Mouse (Mus musculus) embryo, embryonic 10.5 days (tissue): ENCODE measurements around the gene Ntm.

Source experiments
- DNase-seq: peaks from one replicate; pipeline ENCODE4 v3.0.0-alpha.2; 2015; ENCODE audit warnings: low spot score

Ntm gene

DNA sequence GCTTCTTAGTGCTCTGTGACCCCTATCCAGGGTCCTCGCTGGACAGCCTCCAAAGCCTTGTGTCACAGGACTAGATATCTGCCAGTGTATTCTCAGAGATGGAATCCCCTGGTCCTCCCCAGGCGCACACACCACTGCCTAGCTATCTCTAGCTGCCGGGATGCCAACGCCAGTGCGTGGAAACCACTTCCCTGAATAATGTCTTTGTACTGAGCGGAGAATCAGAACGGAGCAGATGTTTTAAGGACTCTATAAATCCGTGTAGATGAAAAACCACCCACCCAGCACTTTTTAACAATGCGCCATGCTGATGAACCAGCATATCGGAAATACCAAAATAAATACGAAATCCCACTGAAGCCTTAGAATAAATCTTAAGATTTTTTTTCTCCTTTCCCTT, 384.7 kb downstream of the Ntm start:
- DNase-seq = no peak

DNA sequence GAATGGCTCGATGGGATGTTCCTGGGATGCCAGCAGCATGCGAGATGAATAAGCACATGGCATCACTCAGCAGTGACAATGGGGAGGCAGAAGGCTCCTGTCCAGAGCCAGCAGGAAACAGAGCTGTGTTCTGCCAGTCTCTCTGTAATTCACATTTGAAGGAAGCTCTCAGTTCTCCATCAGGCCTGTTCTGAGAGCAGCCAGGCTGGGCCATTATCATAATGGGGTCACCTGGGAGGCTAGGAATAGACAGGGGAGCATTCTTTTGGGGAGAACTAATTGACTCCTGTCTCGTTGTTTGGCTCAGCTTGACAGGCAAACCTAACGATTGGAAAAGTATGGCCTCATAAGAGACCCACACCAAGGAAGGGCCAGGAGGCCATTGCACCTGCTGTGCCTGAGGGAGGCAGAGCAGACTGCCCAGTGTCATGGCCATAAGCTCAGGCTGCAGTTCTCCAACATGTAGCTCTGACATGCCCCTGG, 386.8 kb downstream of the Ntm start:
- DNase-seq = no peak

DNA sequence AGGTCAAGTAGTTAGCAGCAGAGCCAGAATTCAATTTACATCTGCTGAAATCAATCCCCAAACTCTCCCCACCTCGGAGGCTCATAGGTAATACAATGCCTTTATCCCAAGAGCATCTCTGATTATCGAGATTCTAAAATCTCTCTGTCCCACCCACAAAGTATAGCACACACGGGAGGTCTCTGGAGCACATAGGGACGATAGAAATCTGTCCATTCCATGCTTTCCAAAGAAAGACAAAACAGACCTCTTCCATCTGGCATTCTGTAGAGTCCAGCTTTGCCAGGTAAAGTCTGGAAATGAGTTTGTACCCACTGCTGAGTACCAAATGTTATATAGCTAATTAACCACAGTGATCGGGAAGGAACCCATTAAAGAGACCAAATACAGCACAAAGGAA, 388.4 kb downstream of the Ntm start:
- no peak for DNase-seq

DNA sequence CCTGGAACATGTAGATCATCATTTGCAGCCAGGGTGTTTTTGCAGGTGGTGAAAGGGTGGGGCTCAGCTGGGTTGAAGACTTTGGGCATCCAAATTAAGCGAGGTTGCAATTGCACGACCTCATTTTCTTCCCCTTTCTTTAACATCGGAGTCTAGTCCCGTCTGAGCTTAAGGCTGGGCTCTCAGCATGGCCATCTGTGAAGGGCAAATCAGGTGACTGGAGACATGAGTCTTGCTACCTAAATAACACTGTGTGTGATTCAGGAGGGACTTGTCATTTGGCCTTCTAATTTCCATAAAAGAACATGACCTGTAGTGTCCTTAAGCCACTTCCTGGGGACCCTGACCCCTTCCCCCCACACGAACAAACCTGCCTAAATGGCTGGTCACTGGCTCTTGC, 394.4 kb downstream of the Ntm start:
- no peak for DNase-seq

DNA sequence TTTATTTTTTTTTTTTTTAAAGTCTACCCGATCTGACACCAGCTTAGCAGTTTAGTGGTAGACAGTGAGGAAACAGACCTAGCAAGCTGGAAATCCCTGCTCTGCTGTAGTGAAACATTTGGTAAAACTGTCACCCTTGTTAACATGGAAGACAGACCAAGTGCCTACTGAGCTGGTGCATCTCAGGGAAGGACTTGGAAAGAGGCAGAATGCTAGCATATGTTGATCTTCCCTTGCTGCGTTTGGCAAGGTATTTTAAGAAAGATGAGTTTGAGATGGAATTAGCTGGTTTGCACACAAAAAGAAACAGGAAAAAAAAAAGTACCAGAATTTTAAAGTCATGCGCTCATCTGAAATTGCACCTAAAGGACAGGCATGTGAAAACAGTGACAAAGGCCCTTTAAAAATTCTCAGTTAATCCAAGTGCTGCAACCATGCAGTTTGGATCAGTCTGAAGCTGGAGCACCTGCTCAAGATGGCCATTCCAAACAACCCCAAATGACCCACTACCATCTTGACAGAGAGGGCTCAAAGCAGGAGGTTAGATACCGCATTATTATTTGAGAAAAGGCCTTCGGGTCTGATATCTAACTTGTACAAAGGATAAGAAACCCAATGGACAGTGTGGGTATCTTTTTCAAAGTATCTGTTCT, 400.4 kb downstream of the Ntm start:
- no peak for DNase-seq

DNA sequence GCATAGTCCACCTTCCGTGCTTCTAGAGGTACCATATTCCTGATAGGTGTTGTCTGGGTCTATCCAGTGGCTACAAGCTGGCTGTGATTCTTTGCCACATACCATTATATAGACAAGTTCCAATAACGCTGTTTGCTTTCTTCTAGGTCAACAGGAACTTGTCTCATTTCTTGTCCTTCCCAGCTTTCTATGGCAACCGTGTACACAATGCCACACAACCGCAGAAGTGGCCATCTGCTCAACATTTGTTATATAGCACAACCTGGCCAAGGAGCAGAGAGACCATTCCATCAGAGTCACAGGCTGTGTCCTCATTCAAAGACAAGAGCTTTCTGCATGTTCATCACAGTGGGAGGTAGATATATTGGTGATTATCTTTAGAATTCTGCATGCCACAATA, 404.0 kb downstream of the Ntm start:
- no peak for DNase-seq

DNA sequence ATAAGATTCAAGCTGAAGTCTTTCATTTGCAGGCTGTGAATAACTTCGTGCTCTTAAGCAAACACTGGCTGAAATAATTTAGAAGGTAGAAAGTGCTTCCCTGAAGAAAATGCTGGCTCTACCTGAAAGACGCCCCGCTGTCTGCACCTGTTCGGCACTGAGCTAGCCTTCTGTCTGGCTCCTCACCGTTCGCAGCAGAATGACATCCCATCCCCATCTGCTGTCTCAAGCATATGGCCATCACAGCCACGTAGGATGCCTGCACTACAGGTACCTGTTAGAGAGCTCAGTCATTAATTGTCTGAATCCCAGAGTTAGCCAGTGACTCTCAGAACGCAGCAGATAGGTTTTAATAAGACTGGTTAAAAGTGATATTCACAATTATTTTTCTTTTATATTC, 412.4 kb downstream of the Ntm start:
- DNase-seq = no peak

DNA sequence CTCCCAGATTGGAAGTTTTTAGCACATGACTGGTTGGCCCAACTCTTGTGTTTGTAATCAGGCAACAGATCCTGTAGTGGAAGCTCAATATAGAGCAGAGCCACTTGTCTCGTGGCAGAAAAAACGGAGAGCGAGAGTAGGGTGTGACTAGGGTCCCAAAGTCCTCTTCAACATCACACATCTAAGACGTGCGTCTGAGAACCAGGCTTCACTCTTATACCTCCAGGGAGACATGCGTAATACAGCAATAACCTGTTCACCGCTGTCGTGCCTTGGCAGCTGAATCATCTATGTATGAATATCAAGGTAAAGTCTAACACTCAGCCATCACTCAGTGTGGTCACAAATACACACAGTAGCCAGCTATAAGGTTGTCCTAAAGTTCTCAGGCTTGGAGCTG, 412.8 kb downstream of the Ntm start:
- DNase-seq = no peak

DNA sequence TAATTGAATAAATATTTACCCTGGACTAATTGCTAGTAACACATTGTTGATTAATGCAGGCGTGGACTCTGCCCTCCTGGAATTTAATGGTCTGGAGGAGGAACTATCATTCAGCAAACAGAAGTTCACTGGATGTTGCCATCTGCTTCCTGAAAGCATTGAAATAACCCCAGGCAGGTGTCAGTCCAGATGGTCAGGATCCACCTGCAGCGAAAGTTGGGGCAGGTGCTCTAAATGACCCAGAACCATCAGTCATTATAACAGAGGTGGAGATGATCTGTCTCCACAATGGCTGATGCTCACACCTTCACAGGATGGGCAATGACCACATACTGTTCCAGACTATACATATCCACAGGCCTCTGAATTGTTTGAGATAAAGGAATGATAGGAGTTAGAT, 426.5 kb downstream of the Ntm start:
- DNase-seq = no peak

DNA sequence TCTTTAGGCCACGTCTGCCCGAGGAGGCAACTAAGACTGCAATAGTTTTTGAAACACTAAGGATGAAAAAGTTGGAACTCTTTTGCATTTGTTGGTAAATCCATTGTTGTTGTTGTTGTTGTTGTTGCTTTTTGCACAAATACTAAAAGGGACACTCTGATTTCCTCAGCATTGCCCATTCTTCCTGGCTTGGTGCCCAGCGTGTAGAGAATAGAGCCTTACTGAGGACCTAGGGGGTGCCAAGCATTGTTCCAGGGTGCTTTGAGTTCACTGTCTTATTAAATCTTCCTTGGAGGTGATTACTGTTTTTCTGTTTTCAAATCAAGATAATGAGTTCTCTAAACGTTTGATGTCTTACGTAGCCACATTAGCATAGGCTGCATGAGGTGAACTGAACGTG, 428.2 kb downstream of the Ntm start:
- DNase-seq = no peak

DNA sequence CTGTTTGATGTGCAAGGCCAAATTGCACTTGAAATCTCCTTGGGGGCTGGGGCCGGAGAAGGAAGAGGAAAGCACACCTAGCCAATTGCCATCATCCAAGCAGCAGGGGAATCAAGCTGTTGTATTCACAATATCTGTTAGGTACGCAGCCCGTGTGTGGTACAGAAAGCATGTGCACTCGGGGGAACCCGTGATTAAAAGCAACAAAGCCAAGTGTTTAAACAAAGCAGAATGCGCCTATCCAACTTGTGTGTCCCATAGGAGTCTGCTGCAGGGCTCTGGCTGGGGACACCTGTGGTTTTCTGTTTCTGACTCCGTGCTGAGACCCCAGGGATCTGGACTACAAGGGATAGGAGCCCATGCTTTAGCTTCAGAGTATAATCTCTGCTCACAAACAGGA, 428.6 kb downstream of the Ntm start:
- no peak for DNase-seq

DNA sequence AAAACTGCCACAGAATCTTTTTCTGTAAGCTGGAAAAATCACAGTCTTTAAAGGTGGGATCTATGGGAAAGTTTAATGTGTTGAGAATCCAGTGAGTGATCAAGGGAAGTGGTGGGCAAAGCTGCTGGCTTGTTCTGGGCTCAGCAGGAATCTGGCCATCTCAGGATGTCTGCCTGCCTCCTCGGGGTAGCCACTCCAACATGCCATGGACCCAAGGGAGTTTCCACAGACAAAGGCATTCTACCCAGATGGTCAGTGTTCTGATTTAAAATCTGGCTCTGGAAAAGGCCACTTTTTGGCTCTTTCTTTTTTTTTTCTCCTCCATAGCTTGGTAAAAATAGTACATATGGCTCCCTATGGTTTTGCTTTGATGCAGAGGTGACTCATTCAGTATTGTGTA, 429.4 kb downstream of the Ntm start:
- no peak for DNase-seq

DNA sequence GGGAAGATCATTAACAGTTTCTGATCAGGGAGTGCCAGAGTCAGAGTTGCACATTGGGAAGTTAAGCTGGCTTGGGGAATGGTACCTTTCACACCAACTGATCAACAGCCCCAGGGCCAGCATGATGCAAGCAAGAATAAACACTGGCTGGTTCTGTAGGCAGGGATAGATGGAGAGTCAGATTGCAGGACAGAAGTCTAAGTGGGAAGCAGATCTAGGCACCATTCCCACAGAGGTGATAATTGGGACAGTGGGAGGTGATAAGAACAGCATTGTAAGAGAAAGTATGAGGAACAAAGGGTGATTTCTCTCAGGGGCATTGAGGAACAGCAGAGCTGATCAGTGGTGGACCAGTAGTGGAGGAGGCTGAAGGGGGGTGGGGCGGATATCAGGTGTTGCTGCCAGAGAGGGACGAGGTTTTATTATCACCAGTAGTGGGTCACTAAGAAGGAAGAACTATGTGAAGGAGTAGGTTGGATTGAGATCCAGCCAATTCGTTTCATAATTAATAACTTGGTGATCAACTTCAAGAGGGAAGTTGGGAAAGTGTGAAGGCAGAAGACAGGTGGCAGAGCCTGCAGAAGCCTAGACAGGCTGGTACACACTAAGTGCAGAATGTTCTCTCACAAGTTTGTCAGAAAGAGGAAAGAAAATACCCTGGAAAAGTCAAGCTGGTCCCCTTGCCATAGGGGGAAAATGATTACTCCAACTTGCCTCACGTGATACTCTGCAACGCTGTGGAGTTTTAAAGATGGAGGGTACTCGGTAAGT, 431.6 kb downstream of the Ntm start:
- no peak for DNase-seq

DNA sequence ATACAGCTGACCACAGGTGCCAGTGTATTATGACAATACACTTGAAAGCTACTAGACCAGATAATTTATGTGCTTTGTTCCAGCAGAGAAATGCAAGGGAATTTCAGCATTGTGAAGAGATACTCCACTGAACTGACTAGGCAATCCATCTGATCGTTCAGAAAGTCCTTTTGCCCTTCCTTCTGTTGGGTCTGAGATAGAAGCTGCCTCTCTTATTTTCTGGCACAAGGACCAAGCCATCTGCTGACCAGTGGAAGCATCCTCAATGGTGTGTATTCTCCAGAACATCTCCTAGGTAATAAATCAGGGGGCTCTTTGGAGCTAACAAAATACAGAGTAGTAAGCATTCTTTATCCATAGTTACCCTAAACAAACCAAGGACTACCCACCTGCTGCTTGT, 438.8 kb downstream of the Ntm start:
- DNase-seq = no peak

DNA sequence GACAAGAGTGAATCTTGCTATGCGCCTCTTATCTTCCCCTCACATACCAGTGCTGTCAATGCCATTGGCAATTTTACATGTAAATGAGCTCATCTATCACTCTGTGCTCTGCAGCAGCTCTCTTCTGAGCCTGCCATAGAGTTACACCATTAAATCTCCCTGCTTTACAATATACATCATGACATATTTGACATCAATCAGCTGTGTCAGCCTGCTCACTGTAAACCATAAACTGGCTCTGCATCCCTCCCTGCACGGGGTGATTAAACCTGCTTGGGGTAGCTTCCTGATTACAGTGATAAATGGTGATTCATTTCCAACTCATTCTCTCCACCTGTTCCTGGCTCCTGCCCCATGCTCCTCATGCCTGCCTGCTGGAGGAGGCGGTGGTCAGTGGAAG, 439.7 kb downstream of the Ntm start:
- DNase-seq = no peak

DNA sequence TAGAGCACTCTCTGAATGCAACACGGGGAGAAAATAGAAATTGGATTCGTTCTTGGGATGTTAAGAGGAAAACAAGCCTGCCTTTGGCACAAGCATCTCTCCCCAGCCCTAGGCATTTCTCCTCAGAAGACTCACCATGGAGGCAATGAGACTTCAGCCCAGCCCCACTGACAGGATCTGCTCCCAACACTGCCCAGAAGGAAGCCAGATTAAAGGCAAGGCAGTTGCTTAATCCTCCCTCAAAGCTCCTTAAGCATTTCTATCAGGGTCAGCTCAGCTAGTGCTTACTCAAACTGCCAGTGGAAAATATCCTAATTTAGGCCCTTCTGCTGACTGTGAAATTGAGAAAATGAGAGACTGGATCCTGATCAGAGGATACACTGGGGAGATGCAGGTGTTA, 443.8 kb downstream of the Ntm start:
- DNase-seq = no peak

DNA sequence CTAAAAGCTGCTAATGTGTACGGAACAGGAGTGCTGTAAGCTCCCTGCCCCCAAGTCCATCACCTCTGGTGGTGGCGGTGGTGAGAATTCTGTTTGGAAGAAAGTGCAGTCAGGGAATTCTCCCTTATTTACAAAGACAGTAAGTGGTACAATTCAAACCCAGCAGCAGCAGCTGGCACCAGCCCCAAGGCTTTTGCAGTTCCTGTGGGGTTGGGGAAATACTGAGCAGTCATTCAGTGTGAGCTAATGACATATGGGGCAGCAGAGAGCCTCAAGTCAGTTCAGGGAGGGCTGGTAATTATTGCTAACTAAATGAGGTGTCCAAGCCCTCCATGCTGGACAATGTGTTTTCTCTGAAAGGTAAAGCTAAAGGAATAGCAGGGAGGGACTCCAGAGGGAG, 446.3 kb downstream of the Ntm start:
- DNase-seq = no peak

DNA sequence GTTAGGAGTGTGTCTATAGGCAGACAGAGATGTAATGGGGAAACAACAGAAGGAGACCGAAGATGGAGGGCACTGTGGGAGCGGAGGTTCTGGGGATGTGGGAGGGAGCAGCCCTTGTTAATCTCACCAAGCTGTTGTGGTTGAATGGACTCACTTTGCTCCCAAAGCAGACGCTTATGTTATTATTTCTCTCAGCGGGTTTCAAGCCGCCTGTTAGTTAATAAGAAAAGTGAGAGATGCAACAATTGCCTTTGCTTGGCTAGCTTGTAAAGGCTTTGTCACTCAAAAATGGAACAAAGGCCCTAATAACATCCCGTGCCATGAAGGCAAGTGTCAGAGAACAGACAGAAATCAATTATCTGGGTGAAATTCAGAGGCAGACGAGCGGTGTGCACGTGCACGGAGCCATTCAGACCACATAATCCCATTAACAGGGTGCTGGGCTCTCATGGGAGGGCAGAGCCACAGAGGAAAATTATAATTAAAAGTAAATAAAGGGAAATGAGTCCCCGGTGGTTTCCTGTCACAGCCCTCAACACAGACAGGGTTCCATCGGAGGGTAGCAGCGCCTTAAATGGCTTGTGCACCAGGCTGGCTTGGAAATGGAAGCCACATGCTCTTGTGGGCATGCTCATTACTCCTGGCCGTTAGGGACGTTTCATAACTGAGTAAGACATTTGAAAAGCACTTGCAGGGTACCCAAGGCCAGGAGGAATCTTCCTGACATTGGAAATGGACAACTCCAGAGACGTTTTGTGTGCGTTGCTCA, 448.2 kb downstream of the Ntm start:
- DNase-seq = peak; percentile 17

DNA sequence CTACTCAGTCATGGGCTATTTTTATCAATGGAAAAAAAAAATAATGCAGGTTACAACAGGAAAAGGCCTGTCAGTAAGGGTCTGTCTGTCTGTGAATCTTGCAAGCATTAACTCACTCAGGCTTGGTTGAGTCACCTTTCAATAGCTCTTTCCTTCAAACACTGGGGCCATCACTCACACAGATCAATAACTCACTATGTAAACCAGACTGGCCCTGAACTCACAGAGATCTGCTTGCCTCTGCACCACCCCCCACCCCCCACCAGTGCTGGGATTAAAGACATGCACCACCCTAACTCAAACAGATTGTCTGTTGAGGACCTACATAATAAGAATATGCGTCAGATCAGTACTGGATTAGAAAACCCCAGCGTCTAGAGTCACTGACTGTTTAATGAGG, 466.9 kb downstream of the Ntm start:
- DNase-seq = no peak

DNA sequence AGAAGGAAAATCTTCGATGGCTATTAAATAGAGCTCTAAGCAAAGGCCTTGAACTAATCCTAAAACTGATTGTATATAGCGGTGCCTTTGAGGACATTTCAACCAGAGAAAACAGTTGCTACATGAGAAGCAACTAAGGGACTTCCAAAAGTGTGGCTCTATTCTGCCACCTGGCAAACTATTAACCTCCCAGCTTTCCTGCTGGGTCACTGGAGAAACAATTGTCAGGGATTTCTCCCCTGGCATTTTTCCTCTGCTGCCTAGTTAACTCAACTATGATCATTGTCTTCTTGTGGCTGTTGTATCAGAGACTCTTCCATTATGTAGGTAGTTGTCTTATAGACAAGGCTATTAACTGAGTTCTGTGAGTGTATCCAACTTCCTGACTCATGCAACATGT, 480.7 kb downstream of the Ntm start:
- no peak for DNase-seq

DNA sequence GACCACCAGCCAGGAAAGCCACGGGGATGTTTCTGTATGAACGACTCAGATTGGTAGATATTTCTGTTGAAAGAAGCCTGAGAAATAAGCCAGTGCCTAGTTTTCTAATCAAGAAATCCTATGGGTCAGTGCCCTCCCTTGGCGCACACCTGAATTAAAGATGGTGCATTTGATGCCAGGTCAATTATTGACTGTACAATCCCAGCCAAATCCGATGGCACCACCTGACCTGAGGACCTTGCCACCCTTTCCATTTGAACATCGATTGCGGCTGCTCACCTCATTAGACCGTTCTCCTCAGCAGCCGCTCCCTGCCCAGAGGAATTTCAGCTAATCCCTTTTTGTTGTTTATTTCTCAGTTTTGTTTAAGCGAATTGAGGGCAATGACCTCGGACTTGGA, 483.9 kb downstream of the Ntm start:
- no peak for DNase-seq

DNA sequence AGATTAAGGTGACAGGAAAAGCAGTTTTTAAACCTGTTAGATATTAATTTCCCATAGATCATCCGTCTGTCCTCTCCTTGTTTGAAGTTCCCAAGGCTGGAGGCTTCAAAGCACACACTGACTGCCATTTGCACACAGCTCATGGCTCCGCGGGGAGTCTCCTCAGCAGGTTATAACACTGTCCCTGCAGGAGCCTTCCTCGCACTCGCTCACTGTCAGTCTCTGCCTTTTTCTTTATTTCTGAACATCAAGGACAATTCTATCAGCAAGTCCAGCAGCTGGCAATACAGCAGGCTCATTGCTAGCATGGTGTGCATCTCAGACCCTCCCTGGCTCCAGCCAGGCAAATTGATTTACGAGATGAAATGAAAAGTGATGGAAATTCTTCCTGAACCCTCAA, 485.7 kb downstream of the Ntm start:
- peak; percentile 18 for DNase-seq

DNA sequence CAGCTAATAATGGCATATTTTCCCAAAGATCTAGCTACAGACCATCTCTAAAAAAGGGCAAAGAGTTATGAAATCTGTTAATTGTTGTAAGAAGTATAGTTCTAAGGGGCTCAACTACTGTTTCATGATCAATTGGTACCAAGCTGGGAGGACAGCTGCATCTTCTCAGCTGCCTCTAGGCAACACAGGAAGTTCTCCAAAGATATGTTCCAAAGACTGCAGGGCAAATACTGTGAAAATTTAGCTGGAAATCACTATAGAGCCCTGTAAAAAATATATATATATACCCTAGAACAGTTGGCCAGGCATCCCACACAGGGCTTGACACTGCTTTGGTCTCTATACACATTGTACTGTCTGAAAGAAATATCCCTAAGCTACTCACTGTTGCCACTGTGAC, 489.5 kb downstream of the Ntm start:
- DNase-seq = no peak
